Mouse (Mus musculus) 416B (cell line): Measurements from ENCODE around the gene Tex2.
"Not testable (repeated sequence)": the region's sequence is repeated elsewhere in the genome, so short reads cannot be mapped to it uniquely, and the experiment has no call there.

Source experiments
- DNase-seq: peaks from one replicate; pipeline ENCODE4 v3.0.0; 2011; ENCODE audit warnings: low read depth

Gene Tex2

GRCm38 (mm10) chr11:106579146-106579545, 34.1 kb downstream of the Tex2 start:
- no peak for DNase-seq

DNA sequence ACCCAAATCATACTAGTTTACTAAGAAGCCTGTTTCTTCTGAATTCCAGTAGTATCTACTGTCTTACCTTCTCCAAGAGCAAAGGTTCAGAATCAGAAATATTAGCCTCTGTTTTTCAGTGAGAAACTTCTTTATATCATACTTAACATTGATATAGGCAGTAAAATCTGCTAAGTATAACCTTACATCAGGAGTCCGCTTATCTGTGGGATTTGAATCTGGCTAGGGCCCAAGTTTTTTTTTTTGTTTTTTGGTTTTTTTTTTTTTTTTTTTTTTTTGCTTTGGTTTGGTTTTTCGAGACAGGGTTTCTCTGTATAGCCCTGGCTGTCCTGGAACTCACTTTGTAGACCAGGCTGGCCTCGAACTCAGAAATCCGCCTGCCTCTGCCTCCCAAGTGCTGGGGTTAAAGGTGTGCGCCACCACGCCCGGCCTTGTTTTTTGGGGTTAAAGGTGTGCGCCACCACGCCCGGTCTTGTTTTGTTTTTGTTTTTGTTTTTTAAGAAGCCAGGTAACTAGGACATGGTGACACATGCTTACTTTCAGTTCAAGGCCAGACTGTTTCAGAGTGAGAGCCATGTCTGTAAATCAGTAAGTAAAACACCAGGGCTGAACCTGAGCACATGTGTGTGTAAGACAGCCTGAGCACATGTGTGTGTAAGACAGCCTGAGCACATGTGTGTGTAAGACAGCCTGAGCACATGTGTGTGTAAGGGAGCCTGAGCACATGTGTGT, 35.4 kb downstream of the Tex2 start:
- not testable (repeated sequence) for DNase-seq

- DNase-seq, result no peak
Measured at GRCm38 (mm10) chr11:106574456-106574855, 38.8 kb downstream of the Tex2 start.

DNA sequence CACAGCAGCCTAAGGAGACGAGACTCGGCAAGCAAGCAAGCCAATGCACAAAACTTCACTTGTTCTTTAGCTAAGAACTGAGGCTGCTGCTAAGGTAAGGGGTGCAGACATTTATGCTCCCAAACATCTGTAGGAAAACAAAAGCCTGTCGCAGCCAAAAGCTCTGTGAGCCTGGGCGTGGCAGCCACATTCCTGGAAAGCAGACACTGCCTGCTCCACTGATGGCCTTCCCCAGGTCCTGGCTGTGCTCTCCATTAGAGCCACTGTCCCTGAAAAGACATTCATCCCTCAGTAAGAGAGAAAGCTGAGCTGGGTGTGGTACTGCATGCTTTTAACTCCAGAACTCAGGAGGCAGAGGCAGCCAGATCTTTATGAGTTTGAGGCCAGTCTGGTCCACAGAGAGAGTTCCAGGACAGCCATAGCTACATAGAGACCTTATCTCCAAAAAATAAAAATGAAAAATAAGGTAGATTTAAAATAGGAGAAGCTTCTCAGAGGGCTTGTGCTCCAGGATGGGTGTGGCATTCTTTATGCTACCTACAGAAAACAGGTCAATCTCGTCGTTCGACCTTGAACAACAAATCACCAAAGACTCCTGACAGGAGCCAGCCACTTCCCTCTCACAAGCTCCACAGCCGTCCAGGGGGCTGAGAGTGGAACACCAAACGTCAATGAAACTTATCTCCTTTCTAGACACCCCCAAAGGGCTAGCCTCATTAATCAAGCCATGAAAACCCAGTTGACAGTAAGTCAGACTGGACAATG, 39.6 kb downstream of the Tex2 start:
- no peak for DNase-seq

DNA sequence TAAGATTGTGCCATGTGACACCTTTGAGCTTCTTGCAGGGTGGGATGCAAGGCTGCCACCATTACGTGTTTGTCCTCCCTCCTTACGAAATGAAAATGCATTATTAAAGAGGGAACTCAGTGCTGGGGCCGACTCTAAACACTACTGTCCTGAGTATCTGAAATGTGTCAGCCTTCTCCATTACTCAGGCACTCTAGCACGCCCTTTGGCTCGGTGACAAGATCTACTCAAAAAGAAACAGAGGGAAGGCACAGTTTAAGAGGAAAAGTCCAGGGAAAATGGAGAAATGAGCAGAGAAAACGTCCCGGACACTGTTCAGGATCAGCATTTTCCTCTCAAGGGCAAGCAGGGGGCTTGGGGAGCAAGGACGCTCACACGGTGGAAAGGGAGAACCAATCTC, 40.3 kb downstream of the Tex2 start:
- no peak for DNase-seq

- no peak for DNase-seq
Measured at GRCm38 (mm10) chr11:106572020-106572782, 41.0 kb downstream of the Tex2 start.

- DNase-seq, result no peak
Measured at GRCm38 (mm10) chr11:106571026-106571983, 41.9 kb downstream of the Tex2 start.

DNA sequence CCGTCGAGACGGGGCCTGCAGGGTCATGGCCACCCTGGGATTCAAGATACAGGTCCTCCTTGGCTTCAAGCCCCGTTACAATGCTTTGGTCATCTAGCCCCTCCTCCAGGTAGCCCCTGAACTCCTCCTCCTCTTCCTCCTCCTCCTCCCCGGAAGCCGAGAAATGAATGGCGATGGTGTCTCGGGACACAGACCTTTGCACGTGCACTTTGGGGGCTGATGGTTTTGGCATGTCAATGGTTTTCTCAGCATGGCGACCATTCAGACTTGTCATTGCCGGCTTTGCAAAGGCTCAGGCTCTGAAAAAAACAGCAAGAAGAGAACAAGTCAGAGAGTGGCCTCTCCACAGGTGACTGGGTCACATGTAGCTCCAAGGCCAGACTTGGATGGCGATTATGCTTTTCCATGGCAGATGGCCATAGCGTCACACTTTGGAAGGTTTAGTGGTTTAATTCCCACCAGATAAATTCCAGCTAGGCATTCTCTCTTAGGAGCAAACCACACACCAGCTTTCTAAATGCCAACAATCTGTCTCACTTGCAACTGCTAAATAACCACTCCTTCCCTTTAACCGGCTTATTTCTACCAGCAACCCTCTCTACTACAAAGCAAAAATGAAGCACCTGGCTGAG, 44.8 kb downstream of the Tex2 start:
- no peak for DNase-seq

DNA sequence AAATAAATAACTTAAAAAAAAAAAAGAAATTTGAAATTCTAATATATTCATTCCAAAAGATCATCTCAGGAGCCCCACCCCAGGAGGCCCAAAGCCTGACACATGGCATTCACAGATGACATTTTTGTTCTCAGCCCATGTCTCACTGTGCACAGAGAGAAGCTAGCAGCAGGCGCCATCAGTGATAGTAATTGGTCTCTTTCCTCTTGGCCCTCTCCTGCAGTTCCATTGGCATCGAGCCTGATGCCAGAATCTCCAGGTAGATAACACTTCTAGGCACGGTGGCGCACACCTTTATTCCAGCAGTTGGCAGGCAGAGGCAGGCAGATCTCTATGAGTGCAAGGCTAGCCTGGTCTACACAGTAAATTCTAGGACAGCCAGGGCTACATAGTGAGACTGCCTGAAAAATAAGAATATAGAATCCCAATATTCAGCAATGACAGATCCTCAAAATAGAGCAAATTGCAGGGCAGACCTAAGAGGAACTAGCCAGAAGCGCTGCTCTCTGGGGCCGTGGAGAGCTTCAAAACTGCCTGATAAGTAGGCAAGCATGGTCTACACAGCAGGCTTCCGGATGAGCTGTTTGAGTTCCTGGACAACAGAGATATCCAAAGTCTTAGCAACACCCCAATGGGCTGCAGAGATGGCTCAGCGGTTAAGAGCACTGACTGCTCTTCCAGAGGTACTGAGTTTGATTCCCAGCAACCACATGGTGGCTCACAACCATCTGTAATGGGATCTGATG, 47.0 kb downstream of the Tex2 start:
- no peak for DNase-seq

DNA sequence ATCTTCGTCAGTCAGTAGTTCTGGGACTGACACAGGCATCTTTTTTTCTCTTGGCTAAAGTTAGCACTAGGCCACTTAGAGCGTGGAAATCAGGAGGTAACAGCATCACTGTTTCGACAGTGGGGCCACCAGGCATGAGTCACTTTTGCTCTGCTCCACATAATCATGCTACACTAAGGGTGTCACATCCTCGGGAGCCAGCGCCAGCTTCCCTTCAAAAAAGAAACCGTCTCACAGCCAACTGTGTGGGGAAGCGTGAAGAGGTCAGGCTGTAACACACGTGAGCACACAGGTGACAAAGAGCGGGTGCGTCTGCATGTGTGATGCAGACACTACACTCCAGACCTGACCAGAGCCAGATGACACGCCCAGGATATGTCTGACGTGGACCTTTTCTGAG, 49.0 kb downstream of the Tex2 start:
- DNase-seq, result peak; percentile 70

DNA sequence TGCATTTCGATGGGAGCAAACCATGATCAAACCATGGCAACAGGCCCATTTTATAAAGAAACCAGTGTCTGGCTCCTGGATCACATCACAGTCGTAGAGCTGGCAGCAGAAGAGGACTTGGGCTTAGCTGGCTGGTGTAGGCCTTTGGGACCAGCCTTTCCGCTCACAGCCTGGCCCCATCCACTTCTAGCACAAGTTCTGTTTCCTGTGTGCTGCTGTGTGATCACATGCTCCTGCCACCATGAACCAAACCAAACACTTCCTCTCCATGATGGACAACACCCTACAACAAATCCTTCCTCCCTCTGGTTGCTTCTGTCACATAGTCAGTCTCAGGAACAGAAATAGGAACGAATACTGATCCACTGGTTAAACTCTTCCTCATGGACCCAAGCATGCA, 50.5 kb downstream of the Tex2 start:
- no peak for DNase-seq

DNA sequence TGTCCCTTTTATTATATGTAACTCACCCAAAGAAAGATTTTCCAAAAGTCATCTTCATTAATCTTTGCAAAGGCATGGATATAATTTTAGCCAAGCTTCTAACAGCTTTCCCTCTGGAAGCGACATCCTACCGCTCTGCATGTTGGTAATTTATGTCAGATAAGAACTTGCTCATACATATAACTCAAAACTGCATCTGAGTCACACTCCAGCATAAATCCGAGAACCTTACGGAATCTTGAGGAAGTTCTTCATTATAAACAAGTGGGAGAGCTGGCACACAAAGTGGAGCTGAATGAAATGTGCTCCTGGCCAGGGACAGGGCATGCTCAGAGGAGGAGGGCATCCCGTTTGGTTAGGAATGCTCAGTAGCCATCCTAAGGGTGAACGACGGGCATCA, 53.5 kb downstream of the Tex2 start:
- no peak for DNase-seq

DNA sequence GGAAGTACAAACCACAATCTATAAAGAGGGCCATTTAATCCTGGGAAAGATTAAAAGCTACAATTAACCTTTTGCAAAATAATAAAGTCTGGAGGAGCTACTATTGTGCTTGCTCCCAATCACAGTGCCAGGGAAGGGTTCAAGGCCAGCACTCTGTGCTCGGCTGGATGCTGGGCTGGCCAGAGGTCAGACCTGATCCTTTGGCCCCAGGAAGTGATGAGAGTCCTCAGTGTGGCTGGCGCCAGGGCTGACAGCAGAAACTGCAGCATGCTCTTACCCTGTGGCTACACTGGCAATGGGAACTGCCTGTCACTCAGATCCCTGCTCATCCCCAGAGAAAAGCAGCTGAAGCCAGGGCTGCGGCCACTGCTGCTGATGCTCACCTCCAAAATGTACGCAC, 55.2 kb downstream of the Tex2 start:
- DNase-seq, result no peak

- DNase-seq, result no peak
Measured at GRCm38 (mm10) chr11:106557398-106557797, 55.8 kb downstream of the Tex2 start.

DNA sequence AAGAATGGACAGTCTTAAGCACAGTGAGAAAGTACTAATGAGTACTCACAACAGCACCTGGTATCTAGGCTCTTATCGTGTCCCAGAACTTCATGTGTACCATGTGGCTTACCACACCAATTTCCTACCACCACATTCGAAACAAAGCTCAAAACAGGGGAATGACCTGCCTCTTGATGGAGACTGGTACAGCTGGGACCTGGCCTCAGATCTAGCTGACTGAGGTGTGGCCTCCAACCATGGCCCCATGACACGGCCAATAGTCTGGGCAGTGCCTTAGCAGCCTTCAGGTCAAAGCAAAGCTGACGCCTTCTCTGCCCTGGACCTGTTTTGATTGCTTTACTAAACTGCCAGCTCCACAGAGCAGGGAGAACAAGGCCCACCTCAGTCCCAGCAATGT, 56.5 kb downstream of the Tex2 start:
- peak; percentile 68 for DNase-seq

DNA sequence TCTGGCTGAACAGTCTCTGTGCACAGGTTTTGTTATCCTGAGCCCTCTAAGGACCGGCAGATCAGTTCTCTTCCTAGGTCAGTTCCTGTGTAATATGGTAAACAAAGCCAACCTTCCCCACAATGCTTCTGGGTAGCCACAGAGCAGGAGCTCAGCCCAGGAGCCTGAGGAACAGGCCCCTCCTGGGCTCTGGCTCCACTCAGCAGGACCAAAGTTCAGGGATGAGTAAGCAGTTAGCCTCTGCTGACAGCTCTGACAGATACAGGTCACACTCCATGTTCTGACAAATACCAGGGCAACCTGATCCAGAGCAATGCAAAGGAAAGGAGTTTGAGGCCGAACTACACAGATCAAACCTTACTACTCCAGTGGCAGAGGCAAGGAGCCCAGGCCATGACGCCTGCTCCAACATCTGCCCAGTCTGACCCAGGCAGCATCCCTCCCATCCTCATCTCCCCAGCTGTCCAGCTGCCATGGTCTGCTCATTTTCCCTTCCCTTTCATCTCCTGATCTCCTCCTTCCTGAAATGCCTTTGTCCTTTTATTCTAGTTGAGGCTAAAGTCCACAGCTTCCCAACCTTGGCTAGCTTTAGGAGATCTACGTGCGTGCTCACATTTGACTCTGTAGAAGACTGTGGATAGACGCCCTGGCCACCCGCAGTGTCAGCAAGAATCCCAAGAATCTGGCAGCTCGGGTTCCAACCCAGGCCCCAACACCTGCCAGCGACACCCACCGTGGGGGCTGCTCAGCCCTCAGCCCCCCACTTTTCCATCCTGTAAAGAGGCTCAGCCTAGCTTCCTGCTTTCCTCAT, 57.2 kb downstream of the Tex2 start:
- peak; percentile 34 for DNase-seq

DNA sequence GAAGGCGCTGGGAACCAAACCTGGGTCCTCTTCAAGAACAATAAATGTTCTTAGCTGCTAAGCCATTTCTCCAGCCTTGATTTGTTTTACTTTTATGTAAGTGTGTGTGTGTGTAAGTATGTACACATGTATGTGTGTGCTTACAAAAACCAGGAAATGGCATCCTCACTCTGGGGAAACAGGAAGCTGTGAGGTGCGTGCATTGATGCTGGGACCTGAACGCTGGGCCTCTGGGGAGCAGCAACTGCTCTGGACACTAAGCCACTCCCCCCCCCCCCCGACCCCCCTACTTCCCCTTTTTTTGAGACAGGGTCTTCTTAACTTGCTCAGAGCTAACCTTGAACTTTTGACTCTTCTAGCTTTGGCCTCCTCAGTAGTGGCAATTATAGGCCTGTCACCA, 62.8 kb downstream of the Tex2 start:
- no peak for DNase-seq

- DNase-seq, result no peak
Measured at GRCm38 (mm10) chr11:106546081-106546480, 67.1 kb downstream of the Tex2 start.

- DNase-seq, result no peak
Measured at GRCm38 (mm10) chr11:106544916-106545315, 68.3 kb downstream of the Tex2 start.

- DNase-seq, result no peak
Measured at GRCm38 (mm10) chr11:106544133-106544532, 69.1 kb downstream of the Tex2 start.
